Mouse (Mus musculus): ENCODE measurements around the gene Nars2. TPM values are rescaled to one million over a fixed set of nuclear protein-coding genes. Genes with fewer than 3 reads are reported as not detected.

Nars2 gene
- polyA plus RNA-seq, 1 experiment, result 7.1 TPM

GRCm38 (mm10) chr7:97108119-97108518, 156.8 kb downstream of the Nars2 start:
- Histone ChIP-seq H3K27ac (ENCODE audit: control insufficient read depth, insufficient read depth, low read depth, low read length, poor library complexity) (no peak overlapping the region), H3K4me3 (replicated peaks; ENCODE audit: control insufficient read depth, low read depth, low read length) (no peak overlapping the region), H3K4me1 (ENCODE audit: control insufficient read depth, insufficient read depth, low read length) (no peaks in the 10 kb centered on the region)
- TF ChIP-seq POLR2A (IDR thresholded peaks at IDR 0.05; ENCODE audit: borderline replicate concordance, control insufficient read depth, low read depth, low read length) (no peak), CTCF (IDR thresholded peaks at IDR 0.05; ENCODE audit: control insufficient read depth, insufficient read depth, low read length) (no peak)
- WGBS, result 37% methylated on average over 3 of the region's 3 CpGs

Other genes with a start within 250 kb of the Nars2 start
- 4.4 and 9.2 TPM in 2 replicates for gene Gab2, start 130.1 kb downstream of the Nars2 start, polyA plus RNA-seq (2011; ENCODE audit: insufficient read depth, insufficient read length, low replicate concordance, missing spikeins)